Mouse (Mus musculus): ENCODE measurements around the gene Rev3l. TPM values are rescaled to one million over a fixed set of nuclear protein-coding genes. Genes with fewer than 3 reads are reported as not detected.
A peak's percentile ranks its signal among the peaks of the same experiment; 100 is the strongest.

Rev3l gene
- polyA plus RNA-seq, 1 experiment, result 60.1 TPM

GRCm38 (mm10) chr10:39730976-39731735 is 762 bp upstream of the Rev3l start:
- peaks cover 3% of the 10 kb centered on the region; the same call in 1 of the 2 replicates for H3K4me1 ChIP-seq (ENCODE audit: control insufficient read depth, insufficient read depth, low read length)
- peak overlapping the region; percentile 97 for H3K27ac ChIP-seq (ENCODE audit: insufficient read depth, low read depth, low read length)
- peak overlapping the region; percentile 86 for H3K4me3 ChIP-seq (ENCODE audit: insufficient read depth, low read depth, low read length)
- TF ChIP-seq CTCF (IDR thresholded peaks at IDR 0.05; ENCODE audit: insufficient read depth, low read depth, low read length), result no peak
- WGBS, result under 1% methylated on average over 53 of the region's 66 CpGs

GRCm38 (mm10) chr10:39732266-39733100 is 565 bp downstream of the Rev3l start:
- Histone ChIP-seq H3K4me1 (ENCODE audit: control insufficient read depth, insufficient read depth, low read length) (peaks cover 4% of the 10 kb centered on the region; the same call in 1 of the 2 replicates), H3K4me3 (ENCODE audit: insufficient read depth, low read depth, low read length) (peak overlapping the region; percentile 86), H3K27ac (ENCODE audit: insufficient read depth, low read depth, low read length) (peak overlapping the region; percentile 97)
- WGBS, result under 1% methylated on average over 92 of the region's 105 CpGs
- TF ChIP-seq CTCF (IDR thresholded peaks at IDR 0.05; ENCODE audit: insufficient read depth, low read depth, low read length) (no peak), POLR2A (IDR thresholded peaks at IDR 0.05; ENCODE audit: insufficient read depth, low read depth, low read length) (peak; percentile 60; the same call in 1 of the 2 replicates)

DNA sequence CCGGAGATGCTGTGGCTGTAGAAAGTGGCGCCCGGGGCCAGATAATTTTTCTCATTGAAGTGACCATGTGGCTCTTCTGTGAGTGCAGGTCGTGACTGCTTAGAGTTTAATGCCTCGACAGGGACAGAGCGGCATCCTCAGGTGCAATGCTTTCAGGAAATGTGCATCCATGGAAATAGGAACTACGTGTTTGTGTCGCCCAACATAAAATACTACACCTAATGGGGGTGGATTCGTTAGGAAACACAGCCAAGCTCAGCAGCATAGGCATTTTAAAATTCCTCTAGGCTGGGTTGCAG is 1.1 kb downstream of the Rev3l start:
- Histone ChIP-seq H3K27ac (ENCODE audit: insufficient read depth, low read depth, low read length) (peak overlapping the region; percentile 97), H3K4me3 (ENCODE audit: insufficient read depth, low read depth, low read length) (peak overlapping the region; percentile 86), H3K4me1 (ENCODE audit: control insufficient read depth, insufficient read depth, low read length) (peaks cover 4% of the 10 kb centered on the region; the same call in 1 of the 2 replicates)
- under 1% methylated on average over 9 of the region's 9 CpGs for WGBS
- TF ChIP-seq CTCF (IDR thresholded peaks at IDR 0.05; ENCODE audit: insufficient read depth, low read depth, low read length), result no peak
- no peak for TF ChIP-seq POLR2A (IDR thresholded peaks at IDR 0.05; ENCODE audit: insufficient read depth, low read depth, low read length)

- peaks cover 4% of the 10 kb centered on the region; the same call in 1 of the 2 replicates for H3K4me1 ChIP-seq (ENCODE audit: control insufficient read depth, insufficient read depth, low read length)
- peak overlapping the region; percentile 97; the same call in 1 of the 2 replicates for H3K27ac ChIP-seq (ENCODE audit: insufficient read depth, low read depth, low read length)
- H3K4me3 ChIP-seq (ENCODE audit: insufficient read depth, low read depth, low read length), result no peak overlapping the region
- WGBS, result 3% methylated on average over 10 of the region's 10 CpGs
- TF ChIP-seq POLR2A (IDR thresholded peaks at IDR 0.05; ENCODE audit: insufficient read depth, low read depth, low read length), result no peak
- TF ChIP-seq CTCF (IDR thresholded peaks at IDR 0.05; ENCODE audit: insufficient read depth, low read depth, low read length), result no peak
Measured at GRCm38 (mm10) chr10:39733421-39733930, 1.6 kb downstream of the Rev3l start.

GRCm38 (mm10) chr10:39736187-39736586 is 4.3 kb downstream of the Rev3l start:
- 66% methylated on average over 4 of the region's 4 CpGs for WGBS
- Histone ChIP-seq H3K4me1 (ENCODE audit: control insufficient read depth, insufficient read depth, low read length) (peaks cover 6% of the 10 kb centered on the region; the same call in 1 of the 2 replicates), H3K4me3 (ENCODE audit: insufficient read depth, low read depth, low read length) (no peak overlapping the region), H3K27ac (ENCODE audit: insufficient read depth, low read depth, low read length) (no peak overlapping the region)
- TF ChIP-seq POLR2A (IDR thresholded peaks at IDR 0.05; ENCODE audit: insufficient read depth, low read depth, low read length) (no peak), CTCF (IDR thresholded peaks at IDR 0.05; ENCODE audit: insufficient read depth, low read depth, low read length) (no peak)

DNA sequence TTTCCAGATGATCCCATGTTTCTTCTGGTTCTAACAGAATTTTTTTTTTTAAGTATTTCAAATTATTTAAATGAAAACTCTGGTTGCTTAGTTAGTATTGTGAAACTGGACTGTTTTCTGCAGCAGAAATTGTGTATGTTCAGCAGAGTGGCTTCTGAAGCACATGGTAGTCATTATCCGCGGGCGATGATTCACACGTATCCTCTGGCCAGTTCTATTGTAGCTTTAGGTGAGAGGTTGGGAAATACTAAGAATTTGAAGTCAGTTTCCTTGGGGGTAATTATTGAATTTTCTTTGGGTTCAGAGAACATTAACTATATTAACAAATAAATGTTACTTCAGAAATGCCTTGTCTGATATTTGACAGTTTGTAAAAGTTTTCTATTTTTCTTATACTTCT is 10.1 kb downstream of the Rev3l start:
- TF ChIP-seq CTCF (IDR thresholded peaks at IDR 0.05; ENCODE audit: insufficient read depth, low read depth, low read length) (no peak), POLR2A (IDR thresholded peaks at IDR 0.05; ENCODE audit: insufficient read depth, low read depth, low read length) (no peak)
- WGBS, result 38% methylated on average over 4 of the region's 4 CpGs

DNA sequence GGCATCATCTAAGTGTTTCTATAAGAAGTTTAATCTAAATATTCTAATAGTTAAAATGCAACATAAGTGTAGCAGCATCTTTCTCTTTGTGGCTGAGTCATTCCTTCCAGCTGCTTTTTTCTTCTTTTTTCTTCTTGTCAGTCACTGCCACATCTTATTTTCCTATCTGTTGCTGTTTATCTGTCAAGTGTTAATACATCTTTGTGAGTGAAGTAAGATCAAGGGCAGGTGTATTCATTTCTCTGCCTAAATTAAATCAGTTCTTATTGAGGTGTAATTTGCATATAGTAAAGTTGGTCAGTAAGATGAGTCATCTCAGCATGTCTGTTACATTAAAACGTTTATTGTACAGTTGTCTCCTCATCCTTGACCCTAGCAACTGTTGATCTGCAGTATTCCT is 32.8 kb downstream of the Rev3l start:
- 67% methylated on average over 1 of the region's 1 CpGs for WGBS

More for the DNA sequence above, 10.1 kb downstream of the Rev3l start:
- Histone ChIP-seq H3K4me1 (ENCODE audit: control insufficient read depth, insufficient read depth, low read length) (peaks cover 2% of the 10 kb centered on the region; the same call in 1 of the 2 replicates), H3K4me3 (ENCODE audit: insufficient read depth, low read depth, low read length) (no peak overlapping the region), H3K27ac (ENCODE audit: insufficient read depth, low read depth, low read length) (no peak overlapping the region)

DNA sequence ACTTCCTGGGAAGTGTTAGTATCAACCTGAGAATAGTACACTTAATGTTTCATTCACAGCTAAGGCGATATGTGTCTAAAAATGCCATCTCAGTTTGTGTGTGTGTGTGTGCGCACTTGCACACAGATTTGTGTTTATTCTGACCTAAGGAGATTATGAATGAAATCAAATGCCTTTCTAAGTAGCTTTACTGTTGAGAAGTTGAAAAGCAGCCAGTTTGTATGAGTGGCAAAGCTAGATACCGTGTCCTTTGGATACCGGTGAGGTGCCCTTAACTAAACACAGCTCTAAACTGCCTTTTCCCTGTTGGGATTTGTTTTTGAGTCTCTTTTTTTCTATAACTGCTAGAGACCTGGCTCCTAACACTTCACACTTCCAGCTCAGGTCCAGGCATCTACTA is 34.8 kb downstream of the Rev3l start:
- TF ChIP-seq CTCF (IDR thresholded peaks at IDR 0.05; ENCODE audit: insufficient read depth, low read depth, low read length) (no peak), POLR2A (IDR thresholded peaks at IDR 0.05; ENCODE audit: insufficient read depth, low read depth, low read length) (no peak)
- 58% methylated on average over 4 of the region's 4 CpGs for WGBS
- no peak overlapping the region for H3K27ac ChIP-seq (ENCODE audit: insufficient read depth, low read depth, low read length)
- H3K4me3 ChIP-seq (ENCODE audit: insufficient read depth, low read depth, low read length), result no peak overlapping the region
- no peaks in the 10 kb centered on the region for H3K4me1 ChIP-seq (ENCODE audit: control insufficient read depth, insufficient read depth, low read length)

More for the DNA sequence above, 32.8 kb downstream of the Rev3l start:
- TF ChIP-seq POLR2A (IDR thresholded peaks at IDR 0.05; ENCODE audit: insufficient read depth, low read depth, low read length) (no peak), CTCF (IDR thresholded peaks at IDR 0.05; ENCODE audit: insufficient read depth, low read depth, low read length) (no peak)
- Histone ChIP-seq H3K4me1 (ENCODE audit: control insufficient read depth, insufficient read depth, low read length) (no peaks in the 10 kb centered on the region), H3K4me3 (ENCODE audit: insufficient read depth, low read depth, low read length) (no peak overlapping the region), H3K27ac (ENCODE audit: insufficient read depth, low read depth, low read length) (no peak overlapping the region)

DNA sequence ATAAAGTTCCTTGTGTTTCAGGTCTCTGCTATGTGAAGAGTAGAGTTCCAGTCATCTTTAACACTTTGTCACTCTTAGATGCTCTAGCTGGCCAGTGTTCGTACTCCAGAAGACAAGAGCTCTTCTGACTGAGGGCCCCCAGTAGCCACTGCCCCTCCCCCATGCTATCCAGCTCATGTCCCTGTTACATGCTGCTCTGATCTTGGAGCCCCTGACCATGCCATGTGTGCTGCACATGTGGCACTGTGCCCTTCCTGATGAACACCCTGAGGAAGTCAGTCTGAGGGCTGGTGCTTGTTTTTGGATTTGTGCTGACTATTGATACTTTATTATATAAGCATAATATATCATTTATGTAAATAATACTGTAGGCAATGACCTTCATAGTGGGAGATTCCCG is 40.3 kb downstream of the Rev3l start:
- no peak for TF ChIP-seq POLR2A (IDR thresholded peaks at IDR 0.05; ENCODE audit: insufficient read depth, low read depth, low read length)
- TF ChIP-seq CTCF (IDR thresholded peaks at IDR 0.05; ENCODE audit: insufficient read depth, low read depth, low read length), result no peak
- Histone ChIP-seq H3K4me3 (ENCODE audit: insufficient read depth, low read depth, low read length) (no peak overlapping the region), H3K27ac (ENCODE audit: insufficient read depth, low read depth, low read length) (no peak overlapping the region), H3K4me1 (ENCODE audit: control insufficient read depth, insufficient read depth, low read length) (peaks cover 7% of the 10 kb centered on the region)
- WGBS, result 85% methylated on average over 2 of the region's 2 CpGs
